ENCODE assay signal across 11 mouse cellular contexts in the genomic region with DNA sequence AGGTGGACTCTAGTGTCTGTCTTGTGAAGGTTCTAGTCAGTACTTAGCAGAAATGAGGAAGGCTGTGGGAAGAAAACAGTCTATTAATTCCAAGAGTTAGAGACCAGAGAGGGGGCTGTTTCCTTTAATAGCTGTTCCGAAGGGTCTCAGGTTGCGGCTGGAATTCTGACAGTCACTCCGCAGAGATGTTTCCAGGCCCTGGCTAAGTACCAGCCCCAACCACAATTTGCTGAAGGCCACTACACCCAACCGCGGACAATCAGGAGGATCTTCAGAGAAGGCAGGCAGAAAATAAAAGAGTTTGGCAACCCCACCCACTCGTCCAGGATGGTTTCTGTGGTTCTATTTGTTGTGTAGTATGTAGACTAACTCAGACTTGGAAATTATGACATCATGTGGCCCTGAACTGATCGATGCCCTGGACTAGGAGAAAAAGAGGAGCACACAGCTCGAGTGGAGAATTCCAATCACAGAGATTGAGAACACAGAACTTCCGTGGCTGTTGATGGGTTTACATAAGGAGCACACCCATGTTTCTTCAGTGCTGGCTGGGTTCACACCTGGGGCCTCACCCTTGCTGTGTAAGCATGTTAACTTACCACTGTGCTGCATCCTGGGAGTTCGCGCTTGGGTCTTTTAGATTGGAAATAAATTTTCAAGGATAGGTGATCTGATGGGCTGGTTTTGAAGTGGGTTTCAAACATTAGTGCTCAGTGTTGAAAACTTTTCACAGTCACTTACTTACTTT. TPM values are rescaled to one million over a fixed set of nuclear protein-coding genes. Genes with fewer than 3 reads are reported as not detected.
A peak's percentile ranks its signal among the peaks of the same experiment; 100 is the strongest.
DNase-seq lines count a peak whose midpoint lies in the region; ATAC-seq lines count a peak whose summit lies in the region.
"Had no signal": no experiment of that assay in that cellular context is flagged by ENCODE, and none has a peak within 500 bp of the region (broad histone marks: within the 10 kb centered on the region; RNA-seq: fewer than 3 reads in every experiment).

No protein-coding gene starts in this region.

- peak; percentile 29 for DNase-seq in cerebellum, adult 9-11 months
- no peak for DNase-seq in cerebellum, adult 11-12 months
- no peak for DNase-seq in kidney, postnatal 25 days
- DNase-seq: spleen, adult 18-20 months had no signal

- WGBS in kidney, embryonic 15.5 days: 57% methylated on average over 11 of the region's 11 CpGs
- WGBS in heart, embryonic 16.5 days: 50% methylated on average over 11 of the region's 11 CpGs
- 55% methylated on average over 11 of the region's 11 CpGs for WGBS in stomach, embryonic 16.5 days
- WGBS in liver, embryonic 12.5 days (ENCODE audit: insufficient replicate concordance): 66% methylated on average over 11 of the region's 11 CpGs
- WGBS in hindbrain, embryonic 12.5 days: 82% methylated on average over 11 of the region's 11 CpGs

- H3K36me3 ChIP-seq in kidney, embryonic 15.5 days: no peaks in the 10 kb centered on the region
- no peaks in the 10 kb centered on the region for H3K36me3 ChIP-seq in heart, embryonic 16.5 days (ENCODE audit: control insufficient read depth, insufficient read depth)
- no peaks in the 10 kb centered on the region for H3K36me3 ChIP-seq in stomach, embryonic 16.5 days (ENCODE audit: control insufficient read depth, insufficient read depth, low read length)
- H3K36me3 ChIP-seq in liver, embryonic 12.5 days: no peaks in the 10 kb centered on the region
- H3K36me3 ChIP-seq in hindbrain, embryonic 12.5 days: no peaks in the 10 kb centered on the region
- H3K36me3 ChIP-seq: forebrain, embryonic 12.5 days; midbrain, embryonic 10.5 days had no signal

- no peak overlapping the region for H3K27ac ChIP-seq in kidney, embryonic 15.5 days
- peak overlapping the region; percentile 99 for H3K27ac ChIP-seq in heart, embryonic 16.5 days (ENCODE audit: low read length)
- H3K27ac ChIP-seq in stomach, embryonic 16.5 days (ENCODE audit: low read length): peak overlapping the region; percentile 49; the same call in 1 of the 2 replicates
- no peak overlapping the region for H3K27ac ChIP-seq in liver, embryonic 12.5 days
- no peak overlapping the region for H3K27ac ChIP-seq in hindbrain, embryonic 12.5 days
- H3K27ac ChIP-seq: forebrain, embryonic 12.5 days; midbrain, embryonic 10.5 days had no signal

- H3K9ac ChIP-seq in kidney, embryonic 15.5 days: no peak overlapping the region
- peak overlapping the region; percentile 84 for H3K9ac ChIP-seq in heart, embryonic 16.5 days (ENCODE audit: low read length)
- 0 out of 2 replicates have a peak overlapping the region, but pooled peaks have one; percentile 63 for H3K9ac ChIP-seq in stomach, embryonic 16.5 days (ENCODE audit: low read length)
- no peak overlapping the region for H3K9ac ChIP-seq in liver, embryonic 12.5 days
- no peak overlapping the region for H3K9ac ChIP-seq in hindbrain, embryonic 12.5 days
- H3K9ac ChIP-seq: forebrain, embryonic 12.5 days had no signal

- H3K9me3 ChIP-seq in kidney, embryonic 15.5 days (replicated peaks): no peaks in the 10 kb centered on the region
- H3K9me3 ChIP-seq in heart, embryonic 16.5 days (replicated peaks; ENCODE audit: control insufficient read depth, low read length): no peaks in the 10 kb centered on the region
- H3K9me3 ChIP-seq in stomach, embryonic 16.5 days (replicated peaks; ENCODE audit: control insufficient read depth, low read length): no peaks in the 10 kb centered on the region
- no peaks in the 10 kb centered on the region for H3K9me3 ChIP-seq in liver, embryonic 12.5 days (replicated peaks)
- H3K9me3 ChIP-seq in hindbrain, embryonic 12.5 days (replicated peaks): no peaks in the 10 kb centered on the region
- H3K9me3 ChIP-seq: forebrain, embryonic 12.5 days; midbrain, embryonic 10.5 days had no signal

- H3K4me1 ChIP-seq in kidney, embryonic 15.5 days: peaks cover 19% of the 10 kb centered on the region
- H3K4me1 ChIP-seq in heart, embryonic 16.5 days (ENCODE audit: control insufficient read depth, insufficient read depth, low read length): peaks cover 27% of the 10 kb centered on the region
- H3K4me1 ChIP-seq in stomach, embryonic 16.5 days (ENCODE audit: control insufficient read depth, insufficient read depth, low read length): 0 out of 2 replicates have a peak, but pooled peaks cover 6% of the 10 kb centered on the region
- H3K4me1 ChIP-seq in liver, embryonic 12.5 days: 0 out of 2 replicates have a peak, but pooled peaks cover 7% of the 10 kb centered on the region
- peaks cover 11% of the 10 kb centered on the region for H3K4me1 ChIP-seq in hindbrain, embryonic 12.5 days

- H3K4me2 ChIP-seq in kidney, embryonic 15.5 days: peak overlapping the region; percentile 74
- peak overlapping the region; percentile 69 for H3K4me2 ChIP-seq in heart, embryonic 16.5 days (ENCODE audit: low read depth, low read length)
- peak overlapping the region; percentile 56 for H3K4me2 ChIP-seq in stomach, embryonic 16.5 days (ENCODE audit: low read depth, low read length)
- H3K4me2 ChIP-seq in liver, embryonic 12.5 days: no peak overlapping the region
- H3K4me2 ChIP-seq in hindbrain, embryonic 12.5 days (replicated peaks): no peak overlapping the region

- no peaks in the 10 kb centered on the region for H3K27me3 ChIP-seq in kidney, embryonic 15.5 days
- H3K27me3 ChIP-seq in heart, embryonic 16.5 days (ENCODE audit: control insufficient read depth, insufficient read depth, low read length): no peaks in the 10 kb centered on the region
- no peaks in the 10 kb centered on the region for H3K27me3 ChIP-seq in stomach, embryonic 16.5 days (ENCODE audit: control insufficient read depth, insufficient read depth, low read length)
- H3K27me3 ChIP-seq in liver, embryonic 12.5 days (replicated peaks): peaks cover 17% of the 10 kb centered on the region
- H3K27me3 ChIP-seq in hindbrain, embryonic 12.5 days: no peaks in the 10 kb centered on the region

- ATAC-seq in kidney, embryonic 15.5 days (replicated peaks; ENCODE audit: low FRiP score): no peak
- ATAC-seq in heart, embryonic 16.5 days (replicated peaks; ENCODE audit: extremely low read depth, insufficient read depth, low FRiP score): no peak
- ATAC-seq in stomach, embryonic 16.5 days (ENCODE audit: insufficient read depth, low FRiP score): no peak
- no peak for ATAC-seq in liver, embryonic 12.5 days
- ATAC-seq in hindbrain, embryonic 12.5 days (ENCODE audit: low FRiP score): no peak

- H3K4me3 ChIP-seq in kidney, embryonic 15.5 days (replicated peaks): no peak overlapping the region
- H3K4me3 ChIP-seq in heart, embryonic 16.5 days (ENCODE audit: low read length): peak overlapping the region; percentile 62
- H3K4me3 ChIP-seq in stomach, embryonic 16.5 days (replicated peaks; ENCODE audit: low read length): peak overlapping the region; percentile 36
- H3K4me3 ChIP-seq in liver, embryonic 12.5 days: no peak overlapping the region
- H3K4me3 ChIP-seq in hindbrain, embryonic 12.5 days: no peak overlapping the region
- H3K4me3 ChIP-seq: forebrain, embryonic 12.5 days had no signal

RNA-seq across cellular contexts. Expression of a gene that starts 1.4 kb away (rescaled TPM):
- 10.1 and 10.2 TPM in 2 replicates for polyA plus RNA-seq in kidney, embryonic 15.5 days (2015; fragmentation: Nextera tagmentation; extraction: Ambion mirVana)
- 523 and 531 TPM in 2 replicates for polyA plus RNA-seq in heart, embryonic 16.5 days (2015; fragmentation: Nextera tagmentation; extraction: Ambion mirVana)
- 50.3 and 60.9 TPM in 2 replicates for polyA plus RNA-seq in stomach, embryonic 16.5 days (2015; fragmentation: Nextera tagmentation; extraction: Ambion mirVana)
- polyA plus RNA-seq in liver, embryonic 12.5 days (2016; fragmentation: Nextera tagmentation; extraction: Ambion mirVana): 1.1 and 1.7 TPM in 2 replicates
- polyA plus RNA-seq in hindbrain, embryonic 12.5 days (2016; fragmentation: Nextera tagmentation; extraction: Ambion mirVana): 3.0 and 3.2 TPM in 2 replicates

RNA-seq across cellular contexts. Expression of a gene that starts 9.6 kb away (rescaled TPM):
- 0.91 and 1.5 TPM in 2 replicates for polyA plus RNA-seq in kidney, embryonic 15.5 days (2015; fragmentation: Nextera tagmentation; extraction: Ambion mirVana)
- polyA plus RNA-seq in heart, embryonic 16.5 days (2015; fragmentation: Nextera tagmentation; extraction: Ambion mirVana): 1.2 TPM in 2 replicates
- polyA plus RNA-seq in stomach, embryonic 16.5 days (2015; fragmentation: Nextera tagmentation; extraction: Ambion mirVana): 0.66 and 0.90 TPM in 2 replicates
- polyA plus RNA-seq in liver, embryonic 12.5 days (2016; fragmentation: Nextera tagmentation; extraction: Ambion mirVana): 0.17 and 0.20 TPM in 2 replicates
- 1.6 TPM in 2 replicates for polyA plus RNA-seq in hindbrain, embryonic 12.5 days (2016; fragmentation: Nextera tagmentation; extraction: Ambion mirVana)

RNA-seq across cellular contexts. Expression of a gene that starts 33.9 kb away (rescaled TPM):
- 2.4 and 3.2 TPM in 2 replicates for polyA plus RNA-seq in kidney, embryonic 15.5 days (2015; fragmentation: Nextera tagmentation; extraction: Ambion mirVana)
- 0.39 and 0.70 TPM in 2 replicates for polyA plus RNA-seq in heart, embryonic 16.5 days (2015; fragmentation: Nextera tagmentation; extraction: Ambion mirVana)
- polyA plus RNA-seq in stomach, embryonic 16.5 days (2015; fragmentation: Nextera tagmentation; extraction: Ambion mirVana): 0.49 and 0.61 TPM in 2 replicates
- 0.08 and 0.53 TPM in 2 replicates for polyA plus RNA-seq in liver, embryonic 12.5 days (2016; fragmentation: Nextera tagmentation; extraction: Ambion mirVana)
- polyA plus RNA-seq in hindbrain, embryonic 12.5 days (2016; fragmentation: Nextera tagmentation; extraction: Ambion mirVana): 1.2 and 1.7 TPM in 2 replicates

RNA-seq across cellular contexts. Expression of a gene that starts 56.5 kb away (rescaled TPM):
- 67.1 and 68.6 TPM in 2 replicates for polyA plus RNA-seq in kidney, embryonic 15.5 days (2015; fragmentation: Nextera tagmentation; extraction: Ambion mirVana)
- 52.4 and 53.3 TPM in 2 replicates for polyA plus RNA-seq in heart, embryonic 16.5 days (2015; fragmentation: Nextera tagmentation; extraction: Ambion mirVana)
- 55.4 and 63.1 TPM in 2 replicates for polyA plus RNA-seq in stomach, embryonic 16.5 days (2015; fragmentation: Nextera tagmentation; extraction: Ambion mirVana)
- 26.0 and 30.9 TPM in 2 replicates for polyA plus RNA-seq in liver, embryonic 12.5 days (2016; fragmentation: Nextera tagmentation; extraction: Ambion mirVana)
- polyA plus RNA-seq in hindbrain, embryonic 12.5 days (2016; fragmentation: Nextera tagmentation; extraction: Ambion mirVana): 117 and 121 TPM in 2 replicates

Comparison
In these comparisons a context has a peak if more than half of its experiments do, and no peak if none do; other contexts are left out.
1. H3K27ac ChIP-seq: peak in heart, embryonic 16.5 days (single experiment) and stomach, embryonic 16.5 days (single experiment); none in kidney, embryonic 15.5 days (single experiment), liver, embryonic 12.5 days (single experiment) and hindbrain, embryonic 12.5 days (single experiment).
2. H3K4me2 ChIP-seq: peak in kidney, embryonic 15.5 days (single experiment), heart, embryonic 16.5 days (single experiment) and stomach, embryonic 16.5 days (single experiment); none in liver, embryonic 12.5 days (single experiment) and hindbrain, embryonic 12.5 days (single experiment).
3. H3K4me3 ChIP-seq: peak in heart, embryonic 16.5 days (single experiment) and stomach, embryonic 16.5 days (single experiment); none in kidney, embryonic 15.5 days (single experiment), liver, embryonic 12.5 days (single experiment) and hindbrain, embryonic 12.5 days (single experiment).
4. H3K9ac ChIP-seq: peak in heart, embryonic 16.5 days (single experiment) and stomach, embryonic 16.5 days (single experiment); none in kidney, embryonic 15.5 days (single experiment), liver, embryonic 12.5 days (single experiment) and hindbrain, embryonic 12.5 days (single experiment).